Mouse (Mus musculus): ENCODE measurements around the gene Aqp6.

The Aqp6 gene

GRCm38 (mm10) chr15:99644776-99645175 lies 43.6 kb downstream of the Aqp6 start:
- peak; percentile 25 for DNase-seq (ENCODE audit: low read depth, low spot score)

GRCm38 (mm10) chr15:99648326-99648725 lies 47.1 kb downstream of the Aqp6 start:
- DNase-seq (ENCODE audit: low read depth, low spot score): no peak

DNA sequence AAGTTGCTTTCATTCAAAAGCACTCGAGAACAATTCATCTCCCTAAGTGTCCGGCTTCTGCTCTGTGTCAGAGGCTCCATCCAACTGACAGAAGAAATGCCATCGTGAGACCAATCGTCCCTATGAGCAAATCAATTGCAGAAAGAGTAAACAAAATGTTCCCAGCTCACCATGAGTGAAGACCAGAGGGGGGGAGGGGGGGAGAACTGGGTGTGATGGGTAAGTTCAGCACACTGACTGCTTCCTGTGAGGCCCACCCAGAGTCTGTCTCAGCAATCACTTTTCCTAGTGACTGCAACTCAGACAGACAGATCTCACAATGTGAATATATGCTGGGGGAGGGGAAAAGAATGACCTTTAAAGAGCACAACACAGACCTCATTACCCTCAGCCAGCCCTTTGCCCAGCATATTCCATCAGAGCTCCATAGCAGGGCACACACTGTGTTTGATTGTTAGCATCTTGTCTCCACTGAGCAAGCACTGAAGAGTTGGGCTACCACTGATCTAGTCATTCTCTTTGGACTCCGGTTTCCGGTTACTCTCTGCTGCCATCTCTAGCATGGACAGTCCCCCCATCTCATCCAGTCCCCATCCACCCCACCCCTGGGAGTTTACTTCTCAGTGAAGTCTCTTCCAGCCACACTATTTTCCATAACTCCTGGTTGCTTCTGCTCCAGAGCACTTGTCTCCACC lies 48.0 kb downstream of the Aqp6 start:
- no peak for DNase-seq (ENCODE audit: low read depth, low spot score)

DNA sequence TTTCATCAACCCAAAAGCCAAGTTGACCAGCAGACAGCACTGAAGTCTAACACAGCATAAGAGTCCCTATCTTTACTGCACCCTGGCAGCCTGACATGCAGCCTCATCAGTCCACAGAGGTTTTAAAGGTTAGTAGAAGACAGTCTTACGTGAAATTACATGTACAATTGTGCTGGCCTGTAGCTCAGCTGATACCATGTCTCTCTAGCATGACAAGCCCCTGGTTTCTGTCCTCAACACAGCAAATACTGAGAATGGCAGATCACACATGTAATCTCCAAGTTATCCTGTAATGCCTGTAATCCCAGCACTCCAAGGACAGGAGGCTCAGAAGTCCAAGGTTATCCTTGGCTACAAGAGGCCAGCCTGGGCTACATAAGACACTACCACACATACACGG lies 49.1 kb downstream of the Aqp6 start:
- no peak for DNase-seq (ENCODE audit: low read depth, low spot score)

DNA sequence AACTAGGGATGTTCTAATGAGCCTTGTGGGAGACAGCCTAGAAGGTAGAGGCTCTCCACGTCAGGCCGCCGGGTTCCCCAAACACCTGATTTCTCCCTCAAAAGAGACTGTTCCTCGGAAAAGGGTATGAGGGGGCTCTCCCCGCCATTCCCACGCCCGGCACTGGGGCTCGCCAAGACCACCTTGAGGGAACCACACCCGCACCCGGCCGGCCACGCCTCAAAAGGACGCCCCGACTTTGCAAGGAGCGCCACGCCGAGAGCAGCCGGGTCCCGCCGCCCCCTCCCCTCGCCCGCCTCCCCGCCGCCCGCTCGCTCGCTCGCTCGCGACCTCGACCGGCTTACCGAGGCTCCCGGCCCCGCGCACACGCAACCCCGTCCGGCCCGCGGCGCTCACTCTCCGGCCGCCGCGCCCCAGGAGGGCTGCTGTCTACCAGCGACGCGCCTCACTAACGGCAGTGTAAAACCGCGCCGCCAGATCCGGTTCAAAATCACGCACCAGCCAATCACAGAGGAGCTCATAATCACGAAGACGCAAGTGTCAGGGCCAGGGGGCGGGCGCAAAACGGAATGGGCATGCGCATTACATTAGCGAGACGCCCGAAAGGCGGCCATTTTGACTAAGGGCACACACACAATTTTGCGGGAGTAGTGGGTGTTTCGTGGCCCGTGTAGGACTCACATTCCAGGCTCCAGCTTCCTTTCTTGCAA lies 50.1 kb downstream of the Aqp6 start, which contains the start of gene Racgap1:
TSS of gene Racgap1 (minus strand) at position 494 of the 710 bp plus-strand sequence.
- peak; percentile 92 for DNase-seq (ENCODE audit: low read depth, low spot score)

DNA sequence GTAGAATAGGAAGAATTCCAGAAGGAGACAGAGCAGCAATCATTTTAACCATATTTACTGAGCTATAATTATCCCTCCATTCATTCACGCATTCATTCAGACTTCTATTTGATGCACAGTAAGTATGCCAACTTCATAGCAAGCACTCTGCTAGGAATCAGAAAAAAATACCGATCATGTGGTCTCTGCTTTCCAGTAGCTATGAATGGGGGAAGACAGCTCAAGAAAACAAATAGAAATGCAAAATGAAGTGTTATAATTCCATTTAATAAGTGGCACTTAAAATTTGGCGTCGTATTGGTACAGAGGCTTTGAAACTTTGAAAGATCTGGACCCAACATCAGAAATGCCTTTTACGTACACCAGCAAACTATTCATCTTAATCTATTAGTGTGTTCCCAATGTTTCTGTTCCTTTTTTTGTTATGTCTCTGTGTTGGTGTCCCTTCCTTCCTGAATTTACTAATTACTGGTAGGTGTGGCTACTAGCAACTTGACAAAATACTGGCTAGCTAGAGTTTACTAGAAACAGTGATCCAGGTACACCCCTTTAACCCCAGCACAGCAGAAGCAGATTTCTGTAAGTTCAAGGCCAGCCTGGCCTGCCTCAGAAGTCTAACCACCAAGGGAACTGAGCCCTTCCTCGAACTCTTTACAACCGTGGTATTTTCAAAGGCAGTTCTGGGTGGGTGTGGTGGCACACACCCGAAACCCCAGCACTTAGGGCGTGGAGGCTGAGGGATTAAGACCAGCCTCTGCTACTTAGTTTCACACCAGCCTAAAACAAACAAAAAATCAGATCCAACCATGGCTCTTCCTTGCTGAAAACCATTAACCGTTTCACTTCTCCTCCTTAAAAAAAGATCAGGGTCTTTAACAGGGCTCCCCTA lies 51.0 kb downstream of the Aqp6 start:
- no peak for DNase-seq (ENCODE audit: low read depth, low spot score)

- DNase-seq (ENCODE audit: low read depth, low spot score): no peak
Observed at GRCm38 (mm10) chr15:99653291-99653690, 52.1 kb downstream of the Aqp6 start.

DNA sequence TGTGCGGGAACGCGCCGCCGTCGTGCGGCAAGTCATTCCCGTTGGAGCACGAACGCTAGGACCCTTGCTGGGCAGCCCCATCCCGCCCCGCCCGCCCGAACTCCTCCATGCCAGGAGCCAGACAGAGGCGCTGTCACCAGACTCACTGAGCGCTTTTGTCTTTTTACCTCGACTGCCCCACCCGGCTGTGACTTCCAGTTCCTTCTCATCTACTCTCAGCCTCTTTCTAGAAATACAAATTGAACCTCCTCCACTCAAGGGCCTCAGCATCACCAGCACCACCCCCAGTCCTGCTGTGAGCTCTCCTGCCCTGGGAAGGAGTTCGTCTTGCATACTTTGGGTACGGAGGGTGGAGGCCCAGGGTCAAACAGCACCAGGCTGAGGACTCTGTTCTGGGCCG lies 52.7 kb downstream of the Aqp6 start:
- DNase-seq (ENCODE audit: low read depth, low spot score): no peak

All from skeletal muscle tissue, adult 2 months (tissue).